Mouse (Mus musculus) cerebellum, adult 2 months (tissue): ENCODE data around the gene Gm10392. TPM values are rescaled to one million over a fixed set of nuclear protein-coding genes. Genes with fewer than 3 reads are reported as not detected.

ENCODE experiments used
- DNase-seq, 2 experiments: peaks; one replicate each; pipeline ENCODE4 v3.0.0; 2021
- H3K27ac ChIP-seq: fragments of 200-500 bp; 2 replicates; pipeline ENCODE4 v1.5.1; 2012; ENCODE audit warnings: low read length, control low read depth, inconsistent platforms; ENCODE audit not compliant: insufficient read depth
- H3K27me3 ChIP-seq: fragments of 200-500 bp; 2 replicates; pipeline ENCODE4 v1.6.1; 2012; ENCODE audit warnings: inconsistent platforms, mild to moderate bottlenecking, low read length, moderate library complexity; ENCODE audit not compliant: control insufficient read depth, insufficient read depth
- H3K4me1 ChIP-seq: fragments of 200-500 bp; 2 replicates; pipeline ENCODE4 v1.6.1; 2011; ENCODE audit warnings: low read length; ENCODE audit not compliant: control insufficient read depth, insufficient read depth
- H3K4me3 ChIP-seq: fragments of 200-500 bp; replicated peaks from 2 replicates; pipeline ENCODE3; 2011; ENCODE audit warnings: mild to moderate bottlenecking, low read depth, low read length, control low read depth; ENCODE audit not compliant: insufficient read depth
- CTCF ChIP-seq: fragments of 200-500 bp; IDR thresholded peaks from 2 replicates; pipeline ENCODE4 v1.5.1; 2011; ENCODE audit warnings: low read depth, mild to moderate bottlenecking, control low read depth, low read length, moderate library complexity, borderline replicate concordance; ENCODE audit not compliant: insufficient read depth
- POLR2A ChIP-seq: fragments of 200-500 bp; IDR thresholded peaks from 2 replicates; pipeline ENCODE4 v1.6.1; 2011; ENCODE audit warnings: low read length, control low read depth, borderline replicate concordance; ENCODE audit not compliant: insufficient read depth
- WGBS: fragments of 180-500 bp; shearing (Covaris S2); methylation state at CpG from one replicate; pipeline ENCODE4 v1.1.7; 2018; 5-methylcytosine and 5-hydroxymethylcytosine counted together
- polyA plus RNA-seq: library from polyadenylated mRNA; depleted of rRNA; stranded (reverse); fragments of >200 nt; gene quantifications from 2 replicates; pipeline ENCODE4 v1.2.3, GENCODE M21; 2012; rRNA removed

The Gm10392 gene
- polyA plus RNA-seq, 1 experiment, result not detected

GRCm38 (mm10) chr11:77468397-77468796 lies 50.6 kb downstream of the Gm10392 start:
- Histone ChIP-seq H3K4me3 (no peak overlapping the region), H3K4me1 (no peaks in the 10 kb centered on the region), H3K27me3 (no peaks in the 10 kb centered on the region), H3K27ac (no peak overlapping the region)
- no peak for DNase-seq
- TF ChIP-seq CTCF (no peak), POLR2A (no peak)
- 93% methylated on average over 9 of the region's 9 CpGs for WGBS

GRCm38 (mm10) chr11:77467784-77468183 lies 51.2 kb downstream of the Gm10392 start:
- no peaks in the 10 kb centered on the region for H3K4me1 ChIP-seq
- no peak overlapping the region for H3K27ac ChIP-seq
- TF ChIP-seq CTCF (peak; percentile 75), POLR2A (no peak)
- peak; percentile 75 to 80 for DNase-seq
- no peak overlapping the region for H3K4me3 ChIP-seq
- H3K27me3 ChIP-seq, result no peaks in the 10 kb centered on the region
- WGBS, result 7% methylated on average over 20 of the region's 20 CpGs

DNA sequence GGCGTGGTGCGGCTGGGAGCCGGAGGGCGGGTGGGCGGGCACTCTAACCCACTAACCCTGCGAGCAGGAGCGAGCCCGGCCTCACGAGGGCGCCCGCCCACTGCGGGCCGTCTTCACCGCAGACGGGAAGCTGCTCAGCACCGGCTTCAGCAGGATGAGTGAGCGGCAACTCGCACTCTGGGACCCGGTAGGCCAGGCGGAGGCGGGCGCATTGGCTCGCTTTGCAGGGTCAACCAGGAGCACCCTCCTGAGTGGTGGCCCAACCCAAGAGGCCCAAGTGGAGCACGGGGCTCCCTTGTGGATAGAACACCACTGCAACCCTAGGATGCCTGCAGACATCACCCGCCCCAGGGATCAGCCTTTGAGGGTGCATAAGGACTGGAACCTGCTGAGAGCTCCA lies 51.8 kb downstream of the Gm10392 start:
- TF ChIP-seq CTCF, result peak; percentile 40; the same call in 1 of the 2 replicates
- no peak for TF ChIP-seq POLR2A
- Histone ChIP-seq H3K4me3 (no peak overlapping the region), H3K4me1 (no peaks in the 10 kb centered on the region), H3K27me3 (no peaks in the 10 kb centered on the region), H3K27ac (no peak overlapping the region)
- 11% methylated on average over 25 of the region's 25 CpGs for WGBS
- DNase-seq, result peak; percentile 62 to 63

Other genes with a start within 250 kb of the Gm10392 start
- gene Coro6, start 56.8 kb downstream of the Gm10392 start, polyA plus RNA-seq, result 134 and 148 TPM in 2 replicates
- gene Ankrd13b, start 29.5 kb downstream of the Gm10392 start, polyA plus RNA-seq, result 106 and 114 TPM in 2 replicates
- gene Git1, start 25.6 kb downstream of the Gm10392 start, polyA plus RNA-seq, result 106 and 110 TPM in 2 replicates
- 0.98 and 1.0 TPM in 2 replicates for gene Abhd15, start 4.1 kb downstream of the Gm10392 start, polyA plus RNA-seq
- 11.6 and 12.8 TPM in 2 replicates for gene Trp53i13, start 3.2 kb downstream of the Gm10392 start, polyA plus RNA-seq
- 26.7 and 26.8 TPM in 2 replicates for gene Taok1, start 88.6 kb upstream of the Gm10392 start, polyA plus RNA-seq
- gene Nufip2, start 167.0 kb upstream of the Gm10392 start, polyA plus RNA-seq, result 21.5 and 23.6 TPM in 2 replicates
- gene Cryba1, start 206.1 kb upstream of the Gm10392 start, polyA plus RNA-seq, result not detected in 2 replicates
- gene Myo18a, start 244.0 kb upstream of the Gm10392 start, polyA plus RNA-seq, result 56.5 and 62.1 TPM in 2 replicates